Mouse (Mus musculus) bone marrow macrophage, adult 2 months (primary cell): ENCODE data around the gene Pigw.

Source experiments
- CTCF ChIP-seq: IDR thresholded peaks from 2 replicates; pipeline ENCODE4 v1.5.1; 2012; ENCODE audit warnings: low read depth, mild to moderate bottlenecking, low read length, moderate library complexity
- POLR2A ChIP-seq: IDR thresholded peaks from 2 replicates; pipeline ENCODE4 v1.6.1; 2012; ENCODE audit warnings: mild to moderate bottlenecking, low read depth, low read length, borderline replicate concordance

DNA sequence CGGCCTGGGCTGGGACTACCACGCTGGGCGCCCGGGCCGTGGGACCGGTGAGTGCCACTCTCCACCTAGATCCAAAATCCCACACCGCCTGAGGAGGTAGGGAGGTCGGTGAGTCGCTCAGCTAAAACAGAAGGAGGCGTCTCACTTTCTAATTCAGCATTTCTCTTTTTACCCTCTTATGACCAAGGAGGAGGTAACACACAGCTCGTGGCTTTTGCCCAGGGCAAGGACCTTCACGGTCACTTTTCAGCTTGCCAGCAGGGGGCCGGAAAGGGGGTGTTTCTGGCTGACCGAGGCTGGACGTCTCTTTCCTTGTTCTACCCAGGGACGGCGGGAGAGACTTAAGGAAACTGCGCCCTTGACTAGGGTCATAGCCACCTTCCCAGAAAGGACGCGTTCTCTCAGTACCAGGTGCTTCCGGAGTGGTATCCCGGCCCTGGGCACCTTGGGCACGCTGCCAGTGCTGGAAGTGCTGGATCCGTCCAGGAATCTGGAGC is 428 bp upstream of the Pigw start:
- TF ChIP-seq POLR2A: no peak
- 0 out of 2 replicates have a peak, but pooled peaks have one; percentile 22 for TF ChIP-seq CTCF
